Mouse (Mus musculus) MEL (cell line): ENCODE results near the gene Fgfr2.

Source experiments
- CHD1 ChIP-seq: IDR thresholded peaks from 2 replicates; pipeline ENCODE4 v1.6.1; 2012; ENCODE audit warnings: low read depth, mild to moderate bottlenecking, inconsistent platforms, low read length, improper control_type of control experiment
- CHD2 ChIP-seq: IDR thresholded peaks from 2 replicates; pipeline ENCODE4 v1.6.1; 2011; ENCODE audit warnings: low read length, improper control_type of control experiment
- CTCF ChIP-seq, 3 experiments: IDR thresholded peaks in 2 of 3; conservative IDR thresholded peaks in 1 of 3; 2 replicates each; pipeline ENCODE4 v1.5.1; 2011 to 2012; ENCODE audit warnings: low read length in 3 of 3, low read depth in 2 of 3, mild to moderate bottlenecking in 2 of 3, improper control_type of control experiment in 1 of 3, inconsistent platforms in 1 of 3, mixed read lengths in 1 of 3, moderate library complexity in 1 of 3; ENCODE audit not compliant: control insufficient read depth in 1 of 3, insufficient read depth in 1 of 3, poor library complexity in 1 of 3, severe bottlenecking in 1 of 3
- E2F4 ChIP-seq: IDR thresholded peaks from 2 replicates; pipeline ENCODE4 v1.6.1; 2011; ENCODE audit warnings: low read depth, low read length, improper control_type of control experiment, borderline replicate concordance
- ELF1 ChIP-seq: IDR thresholded peaks from 2 replicates; pipeline ENCODE4 v1.6.1; 2014; ENCODE audit warnings: low read depth, mild to moderate bottlenecking, inconsistent platforms, low read length, improper control_type of control experiment, moderate library complexity
- HCFC1 ChIP-seq: IDR thresholded peaks from 2 replicates; pipeline ENCODE4 v1.6.1; 2012; ENCODE audit warnings: low read depth, mild to moderate bottlenecking, inconsistent platforms, low read length, improper control_type of control experiment, moderate library complexity
- MAFK ChIP-seq: IDR thresholded peaks from 2 replicates; pipeline ENCODE4 v1.6.1; 2011; ENCODE audit warnings: low read depth, mild to moderate bottlenecking, low read length, improper control_type of control experiment, borderline replicate concordance
- MAZ ChIP-seq: IDR thresholded peaks from 2 replicates; pipeline ENCODE4 v1.6.1; 2012; ENCODE audit warnings: low read depth, mild to moderate bottlenecking, inconsistent platforms, low read length, improper control_type of control experiment
- POLR2A ChIP-seq, 2 experiments: IDR thresholded peaks; 2 replicates each; pipeline ENCODE4 v1.6.1; 2011 to 2012; ENCODE audit warnings: low read length in 2 of 2, mild to moderate bottlenecking in 2 of 2, control low read depth in 1 of 2, improper control_type of control experiment in 1 of 2, low read depth in 1 of 2, moderate library complexity in 1 of 2; ENCODE audit not compliant: control insufficient read depth in 1 of 2, insufficient read depth in 1 of 2, poor library complexity in 1 of 2
- POLR2AphosphoS5 ChIP-seq: IDR thresholded peaks from 2 replicates; pipeline ENCODE4 v1.6.1; 2012; ENCODE audit warnings: low read depth, borderline replicate concordance, mild to moderate bottlenecking, inconsistent platforms, low read length, moderate library complexity, mixed read lengths
- SMC3 ChIP-seq: IDR thresholded peaks from 2 replicates; pipeline ENCODE4 v1.6.1; 2011; ENCODE audit warnings: low read depth, low read length, improper control_type of control experiment
- USF1 ChIP-seq: IDR thresholded peaks from 2 replicates; pipeline ENCODE4 v1.6.1; 2014; ENCODE audit warnings: low read depth, mild to moderate bottlenecking, inconsistent platforms, low read length, improper control_type of control experiment, moderate library complexity
- ZC3H11A ChIP-seq: IDR thresholded peaks from 2 replicates; pipeline ENCODE4 v1.6.1; 2012; ENCODE audit warnings: low read depth, mild to moderate bottlenecking, inconsistent platforms, low read length, improper control_type of control experiment

GRCm38 (mm10) chr7:132282161-132282560, 841.0 kb downstream of the Fgfr2 start:
- TF ChIP-seq CTCF (IDR thresholded peaks at IDR 0.05 in 2 of 3, conservative IDR thresholded peaks at IDR 0.05 in 1 of 3; ENCODE audit: control insufficient read depth in 1 of 3, insufficient read depth in 1 of 3, low read depth in 2 of 3, low read length in 3 of 3, poor library complexity in 1 of 3, severe bottlenecking in 1 of 3) (no peak), SMC3 (no peak), ZC3H11A (no peak), MAFK (no peak), HCFC1 (no peak), CHD1 (no peak), USF1 (no peak), ELF1 (no peak), POLR2A (IDR thresholded peaks at IDR 0.05; ENCODE audit: control insufficient read depth in 1 of 2, insufficient read depth in 1 of 2, low read depth in 1 of 2, low read length in 2 of 2, poor library complexity in 1 of 2) (no peak), E2F4 (no peak), MAZ (no peak), CHD2 (no peak), POLR2AphosphoS5 (no peak)
